Mouse (Mus musculus) lung, postnatal 0 days (tissue): ENCODE measurements around the gene Cd47.

Source experiments
- CTCF ChIP-seq: IDR thresholded peaks from 2 replicates; pipeline ENCODE4 v1.5.1; 2016; ENCODE audit warnings: antibody characterized with exemption, mild to moderate bottlenecking
- EP300 ChIP-seq: IDR thresholded peaks from 2 replicates; pipeline ENCODE4 v1.6.1; 2016; ENCODE audit warnings: antibody characterized with exemption, mild to moderate bottlenecking, control low read depth

DNA sequence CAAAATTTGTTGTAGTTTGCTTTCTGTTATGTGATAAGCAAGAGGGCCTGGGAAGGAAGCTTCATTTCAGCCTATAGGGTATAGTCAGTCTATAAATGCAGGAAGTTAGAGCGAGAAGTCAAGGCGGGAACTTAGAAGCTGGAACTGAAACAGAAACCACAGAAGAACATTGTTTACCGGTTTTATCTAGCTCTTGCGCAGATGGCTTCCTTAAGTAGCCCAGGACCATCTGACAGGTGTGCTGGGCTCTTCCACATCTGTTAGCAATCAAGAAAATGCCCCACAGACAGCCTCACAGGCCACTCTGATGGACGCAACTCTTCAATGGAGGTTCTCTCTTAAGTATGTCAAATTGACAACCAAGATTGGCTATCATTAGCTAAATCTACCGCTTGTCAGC, 18.3 kb downstream of the Cd47 start:
- TF ChIP-seq CTCF (no peak), EP300 (no peak)
